Mouse (Mus musculus) frontal cortex, adult (tissue): ENCODE results near the gene Immp2l.

Source experiments
- ATAC-seq: cut with Nextera tagmentation; 2 replicates; pipeline ENCODE4 v1.9.2; 2017; ENCODE audit warnings: mild to moderate bottlenecking, moderate library complexity, mixed read lengths; ENCODE audit not compliant: low TSS enrichment

Immp2l gene

DNA sequence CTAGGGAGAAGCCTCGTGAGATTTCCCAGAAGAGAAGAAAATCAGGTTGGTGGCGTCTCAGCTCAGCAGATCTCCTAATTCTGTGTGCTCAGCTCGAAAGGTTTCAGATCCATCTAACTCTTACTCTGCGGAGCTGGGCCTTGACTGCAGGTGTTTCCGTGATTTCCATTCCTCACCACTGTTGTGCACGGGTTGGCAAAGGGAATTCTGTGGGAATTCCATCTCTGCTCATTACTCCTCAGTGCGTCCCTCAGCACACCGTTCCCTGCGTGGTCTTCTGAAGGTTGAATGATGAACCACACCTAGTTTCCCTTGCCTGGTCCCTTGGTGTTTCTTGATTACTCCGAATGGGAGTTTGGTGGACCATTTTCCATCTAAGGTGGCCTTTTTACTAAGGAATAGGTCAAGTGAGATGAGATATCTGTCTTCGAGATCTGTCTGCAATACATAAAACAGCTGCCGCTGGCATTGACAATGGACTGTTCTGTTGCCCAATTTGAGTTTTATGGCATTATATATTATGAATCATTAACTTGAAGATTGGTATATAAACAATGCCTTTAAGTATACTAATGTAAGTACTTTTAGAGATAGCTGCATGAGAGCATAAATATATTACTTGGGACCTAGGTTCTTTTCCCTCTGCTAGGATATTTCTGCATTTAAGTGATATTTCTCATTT is 23.3 kb downstream of the Immp2l start:
- ATAC-seq: no peak

DNA sequence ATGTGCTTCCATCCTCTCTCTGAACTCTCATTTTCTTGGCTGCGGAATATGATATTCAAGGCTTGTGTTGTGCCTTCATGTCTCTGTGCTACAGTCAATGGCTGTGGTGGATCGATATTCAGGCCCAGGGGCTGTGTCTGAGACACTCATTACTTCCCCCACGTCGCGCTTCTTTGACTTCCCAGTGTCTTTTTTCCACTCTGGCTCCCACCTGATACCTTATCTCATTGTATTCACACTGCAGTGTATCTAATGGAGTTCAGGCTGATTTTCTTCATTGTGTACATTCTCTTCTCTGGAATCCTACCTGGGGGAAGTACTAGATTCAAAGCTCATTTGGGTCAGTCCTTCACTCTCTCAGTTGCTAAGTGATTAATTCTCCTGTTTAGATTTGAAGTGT is 27.1 kb downstream of the Immp2l start:
- no peak for ATAC-seq

DNA sequence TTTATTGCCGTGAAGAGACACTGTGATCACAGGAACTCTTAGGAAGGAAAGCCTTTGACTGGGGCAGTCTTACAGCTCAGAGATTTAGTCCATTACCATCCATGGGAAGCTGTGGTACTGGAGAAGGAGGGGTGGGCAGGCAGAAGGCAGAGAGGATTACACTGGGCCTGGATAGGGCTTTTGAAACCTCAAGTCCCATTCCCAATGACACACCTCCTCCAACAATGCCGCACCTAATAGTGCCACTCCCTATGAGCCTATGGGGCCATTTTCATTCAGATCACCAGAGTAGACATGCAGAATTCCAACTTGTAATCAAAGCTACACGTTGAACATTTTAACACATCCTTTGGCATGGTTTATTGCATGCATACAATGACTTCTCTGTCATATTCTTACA is 29.0 kb downstream of the Immp2l start:
- no peak for ATAC-seq

DNA sequence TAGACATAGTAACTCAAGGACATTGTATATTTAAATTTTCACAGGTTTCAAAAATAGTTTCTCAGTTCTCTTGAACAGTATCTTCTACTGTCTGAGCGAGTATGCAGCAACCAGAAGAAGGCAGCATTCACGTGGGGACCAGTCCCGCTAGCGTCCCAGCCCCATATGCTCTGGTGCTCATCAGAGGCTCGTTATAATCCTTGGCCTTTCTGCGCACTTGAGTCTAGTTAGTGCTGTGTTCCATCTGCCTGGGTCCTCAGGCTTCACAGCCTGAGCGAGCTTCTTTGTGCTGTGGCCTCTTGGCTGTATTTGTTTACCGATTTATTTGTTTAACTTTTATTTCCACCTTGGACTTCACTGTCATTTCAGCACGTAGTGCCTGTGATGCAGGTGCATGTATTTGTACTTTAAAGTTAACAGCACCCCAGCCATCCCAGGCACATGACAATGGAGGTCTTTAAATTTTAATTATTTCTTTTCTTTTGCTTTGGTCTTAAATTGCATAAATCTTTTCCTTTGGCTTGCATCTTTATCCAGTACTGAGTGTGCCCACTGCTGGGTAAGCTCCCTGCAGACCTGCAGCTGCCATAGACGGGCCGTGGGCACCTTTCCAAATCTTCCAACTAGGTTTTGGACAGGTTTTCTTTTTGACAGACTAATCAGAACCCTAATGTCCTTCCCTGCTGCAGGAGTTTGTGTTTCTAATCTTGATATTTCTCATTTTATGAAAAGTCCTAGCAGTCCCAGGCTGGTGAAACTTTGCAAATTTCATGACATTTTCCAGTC is 30.3 kb downstream of the Immp2l start:
- ATAC-seq: no peak; the same call in 1 of the 2 replicates

DNA sequence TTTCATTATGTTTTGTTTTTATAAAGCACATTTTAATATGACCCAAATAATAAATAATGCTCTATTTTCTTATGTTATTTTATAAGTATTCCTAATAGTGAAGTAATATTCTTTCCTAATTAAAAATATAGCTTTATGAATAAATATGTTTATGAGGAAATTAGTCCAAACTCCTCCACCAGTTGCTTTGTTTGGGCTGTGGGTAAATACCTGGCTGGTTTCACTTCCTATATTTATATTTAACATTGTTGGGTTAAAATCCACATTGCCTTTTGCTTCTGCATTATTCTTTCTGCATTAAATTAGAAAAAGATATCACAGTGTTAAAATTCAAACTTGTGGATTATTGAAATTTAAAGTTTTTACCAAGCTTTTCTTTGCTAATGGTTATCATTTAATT is 32.1 kb downstream of the Immp2l start:
- ATAC-seq: no peak

DNA sequence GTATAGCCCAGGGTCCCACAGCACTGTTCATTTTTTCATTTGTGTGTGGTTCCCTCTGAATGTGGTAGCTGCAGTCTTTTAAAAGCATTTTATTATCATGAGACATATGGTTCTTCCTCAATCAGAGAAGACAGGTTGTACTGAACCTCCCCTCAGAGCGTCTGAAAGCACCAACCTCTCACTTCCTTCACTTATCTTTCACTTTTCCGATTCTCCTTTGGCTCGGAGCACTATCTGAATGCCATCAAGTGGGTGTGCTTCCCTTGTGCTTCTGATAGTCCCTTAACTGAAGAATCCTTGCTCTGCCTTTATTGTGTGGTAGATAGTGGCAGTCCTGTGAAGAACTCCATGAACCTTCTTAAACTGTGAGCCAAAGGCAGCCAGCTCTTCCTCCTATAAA is 39.4 kb downstream of the Immp2l start:
- no peak; the same call in 1 of the 2 replicates for ATAC-seq

DNA sequence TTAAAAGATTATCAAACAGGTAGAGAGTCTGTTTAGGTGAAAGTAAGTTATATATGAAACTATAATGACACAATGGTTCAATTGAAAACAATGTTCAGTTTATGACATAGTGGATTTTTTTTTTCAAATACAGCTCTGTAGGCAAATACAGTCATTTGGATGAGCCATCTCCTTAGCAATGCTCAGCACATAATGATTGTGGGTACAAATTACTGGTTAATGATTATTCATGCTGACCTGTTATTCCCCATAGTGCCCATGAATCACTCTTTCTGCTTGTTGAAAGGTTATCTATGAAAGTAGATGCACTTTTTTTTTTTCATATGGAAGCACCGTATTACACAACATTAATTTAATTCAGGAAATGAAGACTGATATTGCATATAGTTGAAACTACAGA is 58.0 kb downstream of the Immp2l start:
- ATAC-seq: no peak

DNA sequence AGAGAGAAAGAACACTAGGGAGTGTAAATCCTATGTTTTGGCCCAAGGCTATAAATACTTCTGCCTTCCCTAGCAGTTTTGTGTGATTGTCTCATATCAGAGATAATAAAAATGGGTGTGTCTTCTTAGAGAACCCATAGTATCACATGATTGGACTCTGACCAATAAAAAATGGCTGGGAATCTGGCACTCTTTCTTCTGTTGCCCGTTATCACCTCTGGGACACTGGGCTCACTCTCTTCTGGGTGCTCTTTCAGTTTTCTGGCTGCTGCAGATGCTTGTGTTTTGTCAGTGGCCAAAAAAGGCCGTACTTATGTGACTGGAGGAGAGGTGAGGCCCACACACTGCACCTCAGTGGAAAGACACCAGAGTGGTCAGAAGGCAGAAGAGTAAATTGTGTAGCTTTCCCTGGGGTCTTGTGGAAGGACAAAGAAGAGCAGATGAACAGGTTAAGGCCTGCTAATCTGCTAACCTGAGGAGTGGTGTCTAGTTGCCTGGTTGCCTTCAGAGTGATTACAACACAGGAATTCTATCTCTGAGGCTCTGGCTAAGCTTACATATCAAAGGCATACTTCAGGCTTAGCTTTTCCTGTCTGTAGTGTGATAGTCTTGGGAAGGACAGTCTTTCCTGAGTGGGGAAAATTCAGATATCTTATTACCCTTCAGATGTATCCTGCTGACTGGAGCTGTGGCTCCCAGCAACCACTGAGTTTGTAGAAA is 60.6 kb downstream of the Immp2l start:
- no peak for ATAC-seq

DNA sequence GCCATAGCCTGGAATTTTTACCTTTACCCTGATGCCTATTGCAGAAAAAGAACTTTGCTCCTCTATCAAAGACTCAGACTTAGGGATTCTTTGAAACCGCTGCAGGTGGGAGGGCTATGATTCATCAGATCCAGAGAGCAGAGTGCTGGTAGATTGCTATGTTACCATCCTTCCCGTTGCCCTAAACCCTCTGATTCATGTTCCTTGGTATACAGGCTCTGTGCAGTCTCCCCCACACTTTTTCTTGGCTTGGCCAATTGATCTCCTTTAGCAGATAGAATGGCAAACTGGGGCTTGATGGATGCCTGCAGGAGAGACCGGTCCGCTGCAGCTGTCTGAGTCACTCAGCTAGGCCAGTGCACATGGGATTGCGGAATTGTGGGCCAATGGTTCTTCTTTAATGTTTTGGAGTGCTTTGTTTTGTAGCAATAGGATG is 66.1 kb downstream of the Immp2l start:
- ATAC-seq: peak; percentile 95

DNA sequence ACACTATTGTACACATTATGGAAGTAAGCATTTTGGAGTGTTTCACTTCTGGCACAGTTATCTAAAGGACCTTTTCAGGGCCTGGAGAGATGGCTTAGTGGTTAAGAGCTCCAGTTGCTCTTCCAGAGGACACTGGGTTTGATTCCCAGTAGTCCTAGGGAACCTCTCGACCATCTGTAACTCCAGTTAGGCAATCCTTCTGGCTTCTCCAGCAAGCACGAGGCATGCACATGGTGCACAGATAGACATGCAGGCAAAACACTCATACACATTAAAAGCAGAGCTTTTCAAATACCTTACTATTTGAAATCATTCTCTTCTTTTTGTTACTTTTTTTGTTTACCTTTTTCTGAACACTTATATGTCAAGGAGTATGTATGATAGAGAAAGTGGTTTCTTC is 66.9 kb downstream of the Immp2l start:
- no peak for ATAC-seq

DNA sequence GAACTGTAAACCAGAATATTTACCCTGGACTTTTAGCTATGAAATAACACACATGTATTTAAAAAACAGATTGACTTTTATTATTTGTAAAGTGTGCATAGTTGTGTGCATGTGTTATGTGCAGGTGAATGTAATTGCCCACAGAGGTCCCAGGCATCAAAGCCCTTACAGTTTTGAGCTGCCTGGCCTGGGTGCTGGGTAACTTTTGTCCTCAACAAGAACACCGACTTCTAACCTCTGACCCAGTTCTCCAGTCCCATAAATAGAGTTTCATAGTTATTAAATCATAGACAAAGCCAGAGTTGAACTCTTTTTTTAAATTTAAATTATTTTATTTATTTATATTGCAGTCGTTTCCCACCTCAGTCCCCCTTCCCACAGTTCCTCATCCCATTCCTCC is 67.4 kb downstream of the Immp2l start:
- ATAC-seq: no peak

DNA sequence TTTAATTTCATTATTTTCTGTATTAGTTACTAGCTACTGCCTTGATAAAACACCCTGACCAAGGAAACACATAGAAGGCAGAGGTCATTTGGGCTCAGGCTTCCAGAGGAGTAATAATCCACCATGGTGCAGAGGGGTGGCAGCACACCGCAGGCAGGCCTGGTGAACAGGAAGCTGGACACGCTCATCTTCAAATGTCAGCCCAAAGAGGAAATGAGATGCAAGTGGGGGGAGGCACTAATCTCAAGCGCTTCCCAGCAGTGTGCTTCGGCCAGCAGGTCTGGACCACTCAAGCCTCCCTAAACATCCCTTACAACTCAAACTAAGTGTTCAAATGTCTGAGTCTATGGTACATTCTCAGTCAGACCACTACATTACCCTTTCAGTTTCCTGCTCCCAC is 72.2 kb downstream of the Immp2l start:
- no peak for ATAC-seq

DNA sequence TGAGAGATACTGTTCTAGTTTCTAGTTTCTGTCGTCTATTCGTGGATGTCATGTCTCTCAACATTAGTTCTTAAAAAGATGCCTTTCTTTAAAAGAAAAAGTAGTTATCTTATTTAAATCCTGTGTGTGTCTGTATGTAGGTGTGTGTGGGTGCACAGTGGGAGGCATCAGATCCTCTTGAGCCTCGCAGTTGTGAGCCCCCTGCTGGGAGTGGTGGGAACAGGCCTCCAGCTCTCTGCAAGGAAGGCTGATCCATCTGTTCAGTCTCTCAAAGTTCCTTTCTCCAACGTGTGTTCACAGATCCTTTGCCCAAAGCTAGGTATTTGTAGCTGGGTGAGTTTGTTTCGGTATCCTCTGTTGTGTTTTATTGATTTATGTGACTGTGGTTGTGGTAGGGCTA is 73.5 kb downstream of the Immp2l start:
- 0 out of 2 replicates have a peak, but pooled peaks have one; percentile 62 for ATAC-seq

DNA sequence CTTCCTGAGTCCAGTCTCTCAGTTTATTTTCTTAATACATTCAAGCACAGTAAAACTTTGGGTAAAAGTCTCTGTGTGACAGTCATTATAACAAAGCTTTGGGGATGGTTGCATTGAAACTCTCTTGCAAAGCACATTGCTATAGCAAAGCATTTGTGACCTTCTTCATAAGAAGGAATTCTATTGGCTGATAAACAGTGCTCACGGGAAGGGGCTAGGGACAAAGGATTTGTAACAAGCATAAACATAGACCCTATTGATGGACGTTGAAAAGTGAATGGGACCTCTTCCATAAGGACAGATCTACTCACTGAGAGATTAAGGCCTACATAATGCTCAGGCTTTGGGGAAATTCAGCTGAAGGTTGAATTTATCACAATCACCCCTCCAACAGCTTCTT is 85.1 kb downstream of the Immp2l start:
- no peak for ATAC-seq

DNA sequence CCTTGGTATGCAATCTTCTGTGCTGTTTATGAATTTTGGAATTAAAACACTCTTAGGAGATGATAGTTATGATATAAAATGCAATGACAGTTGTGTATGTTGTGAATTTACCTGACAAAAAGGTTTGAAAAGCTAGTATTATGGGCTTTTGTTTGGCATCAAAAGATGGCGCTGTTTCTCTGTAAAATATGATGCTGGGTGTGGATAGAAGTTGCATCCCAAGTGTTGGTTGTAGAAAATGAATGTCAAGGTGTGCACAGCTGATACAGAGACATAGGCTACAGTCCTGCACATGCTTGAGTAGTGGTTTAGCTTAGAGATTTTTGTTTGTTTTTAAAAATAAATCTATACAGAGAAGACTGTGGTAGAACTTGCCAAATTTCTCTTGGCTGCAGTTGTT is 87.6 kb downstream of the Immp2l start:
- ATAC-seq: peak; percentile 89

DNA sequence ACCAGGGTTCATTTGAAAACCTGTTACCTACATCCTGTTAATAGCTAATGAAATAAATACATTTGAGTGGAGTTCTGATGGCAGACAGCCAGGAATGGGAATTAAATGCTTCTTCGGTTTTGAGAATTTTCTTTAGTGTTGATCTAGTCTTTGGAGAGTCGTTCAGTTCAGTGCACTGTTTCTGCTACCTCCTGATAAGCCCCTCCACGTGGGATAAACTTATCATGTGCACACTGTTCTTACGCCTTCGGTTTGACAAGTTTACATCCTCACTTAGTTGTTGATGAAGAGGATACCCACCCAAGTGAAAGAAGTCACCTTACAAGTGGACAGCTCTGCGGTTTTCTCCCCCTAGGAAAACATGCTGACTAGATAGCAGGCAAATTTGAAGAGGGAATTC is 88.2 kb downstream of the Immp2l start:
- ATAC-seq: no peak

DNA sequence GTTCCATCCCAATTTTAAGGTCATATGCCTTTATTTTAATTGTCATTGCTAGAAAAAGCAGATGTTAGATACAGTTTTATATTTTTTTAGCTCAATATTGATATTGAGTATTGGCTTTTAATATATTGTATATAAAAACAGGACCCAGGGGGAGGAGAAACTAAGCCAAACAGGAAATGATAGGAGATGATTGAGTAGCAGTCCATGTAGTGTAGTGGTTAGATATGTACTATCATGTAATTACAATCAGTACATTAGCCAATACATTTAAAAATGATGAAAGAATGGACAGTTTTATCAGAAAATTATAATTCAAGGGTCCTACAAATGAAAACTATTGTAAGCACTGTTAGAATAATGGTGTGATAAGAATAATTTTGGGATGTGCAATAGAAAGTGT is 94.5 kb downstream of the Immp2l start:
- ATAC-seq: no peak

DNA sequence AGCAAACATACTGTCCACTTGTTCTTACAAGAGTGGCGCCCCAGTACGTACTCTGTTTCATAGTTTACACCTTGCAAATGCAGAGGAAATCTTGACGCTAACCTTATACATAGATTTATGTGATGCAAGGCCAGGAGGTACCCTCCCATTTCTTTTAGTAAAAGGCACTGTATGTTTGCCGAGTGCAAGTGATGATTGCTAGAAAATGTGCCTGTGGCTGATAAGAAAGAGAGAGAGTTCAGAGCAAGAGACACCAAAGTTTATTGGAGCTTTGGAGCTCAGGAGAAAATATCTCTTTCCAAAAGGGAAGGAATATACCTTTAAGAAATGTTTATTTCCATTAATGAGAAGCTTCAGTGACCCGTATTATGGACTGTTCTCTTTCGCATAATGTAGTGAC is 95.8 kb downstream of the Immp2l start:
- no peak for ATAC-seq

DNA sequence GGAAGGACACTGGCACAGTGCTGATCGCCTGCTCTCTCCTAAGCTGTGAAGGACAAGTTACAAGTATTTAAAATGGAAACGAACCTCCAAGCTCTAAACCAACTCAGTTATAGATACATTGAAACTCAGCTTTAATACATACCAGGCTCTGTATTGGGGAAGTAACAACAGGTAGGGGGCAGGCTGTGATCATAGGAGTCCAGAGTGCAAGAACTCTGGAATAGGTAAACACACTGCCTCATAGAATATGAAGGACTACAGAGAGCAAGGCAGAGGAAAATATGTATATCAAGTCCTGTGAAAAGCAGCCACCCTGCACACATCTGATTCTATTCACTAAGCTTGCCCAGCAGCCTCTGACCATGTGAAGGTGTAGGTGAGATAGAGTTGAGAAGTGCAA is 99.3 kb downstream of the Immp2l start:
- peak; percentile 41; the same call in 1 of the 2 replicates for ATAC-seq

DNA sequence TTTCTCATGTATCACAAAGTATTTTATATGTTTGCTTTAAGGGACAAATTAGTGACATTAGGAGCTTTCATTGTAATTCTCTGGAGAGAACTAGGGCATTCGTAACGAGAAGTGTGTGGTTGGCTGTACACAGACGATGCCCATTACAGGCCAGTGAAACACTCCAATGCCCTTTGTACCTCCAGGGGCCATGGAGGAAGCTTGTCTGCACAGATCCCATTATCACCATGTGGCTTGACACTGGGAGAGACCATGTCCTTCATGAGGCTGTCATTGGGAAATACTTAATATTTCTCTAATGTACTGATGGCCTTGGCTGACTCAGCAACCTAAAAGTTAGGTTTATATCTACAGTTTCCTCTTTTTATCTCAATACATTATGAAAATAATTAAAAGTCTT is 111.0 kb downstream of the Immp2l start:
- no peak for ATAC-seq

DNA sequence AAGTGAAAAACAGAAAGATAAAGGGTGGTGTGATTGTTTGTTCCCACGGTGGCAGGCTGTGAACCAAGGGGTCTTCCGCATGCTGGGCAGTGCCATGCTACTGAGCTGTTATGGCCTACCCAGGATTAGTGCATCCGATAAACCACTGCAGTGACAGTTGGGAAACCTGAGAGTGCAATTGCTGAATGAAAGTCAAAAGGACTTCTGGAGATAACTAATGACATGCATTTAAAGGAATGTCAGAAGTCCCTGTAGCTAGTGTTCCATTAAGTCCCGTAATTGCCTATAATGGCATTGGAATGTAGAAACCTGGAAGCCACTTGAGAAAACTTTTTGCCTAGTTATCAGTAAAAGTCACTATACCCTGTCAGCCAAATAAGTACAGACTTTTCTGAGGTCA is 135.7 kb downstream of the Immp2l start:
- ATAC-seq: no peak

DNA sequence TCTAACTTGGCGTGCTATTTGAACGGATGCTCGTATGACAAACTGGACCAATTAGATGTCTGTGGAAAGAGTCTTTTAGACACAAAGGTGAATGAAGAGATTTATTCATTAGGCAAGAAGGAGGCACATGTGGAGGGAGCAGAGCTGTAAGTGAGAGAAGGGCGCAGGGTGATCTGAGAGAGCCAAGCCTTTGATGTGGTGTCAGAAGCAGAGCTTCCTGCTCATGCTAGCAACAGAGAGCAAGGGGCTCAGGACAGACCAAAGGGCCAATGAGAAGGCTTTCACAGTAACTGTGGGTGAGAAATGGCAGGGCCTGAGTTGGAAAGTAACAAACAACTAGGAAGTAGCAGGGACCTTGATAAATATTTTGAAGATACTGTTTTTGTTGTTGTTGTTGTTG is 143.9 kb downstream of the Immp2l start:
- ATAC-seq: no peak

DNA sequence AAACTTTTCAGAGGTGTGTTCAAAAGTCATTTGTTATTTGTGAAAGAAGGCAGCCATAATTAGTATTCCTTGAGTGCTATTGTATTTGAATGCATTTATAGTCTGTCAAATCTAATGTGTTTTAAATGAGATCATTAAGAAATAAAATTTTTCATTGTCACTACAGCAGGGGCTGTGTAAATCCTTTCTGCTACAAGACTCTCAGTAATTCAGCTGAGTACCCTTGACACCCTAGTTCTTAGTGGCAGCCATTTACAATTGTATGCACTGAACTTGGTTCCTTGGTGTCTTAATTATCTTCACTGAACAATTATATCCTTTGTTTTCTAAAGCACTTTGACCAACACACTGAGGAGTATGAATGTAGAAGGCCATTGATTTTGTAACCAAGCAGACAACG is 146.2 kb downstream of the Immp2l start:
- no peak for ATAC-seq
